Mouse (Mus musculus): ENCODE measurements around the gene Myo16. TPM values are rescaled to one million over a fixed set of nuclear protein-coding genes. Genes with fewer than 3 reads are reported as not detected.

Myo16 gene
- polyA plus RNA-seq, 1 experiment = 0.08 TPM

GRCm38 (mm10) chr8:10439595-10440453 lies 286.1 kb downstream of the Myo16 start:
- TF ChIP-seq CTCF (conservative IDR thresholded peaks at IDR 0.05; ENCODE audit: insufficient read depth, insufficient read length, low read depth, low read length) (no peak; the same call in 1 of the 2 replicates), POLR2A (IDR thresholded peaks at IDR 0.05; ENCODE audit: low read depth, low read length) (no peak)
- Histone ChIP-seq H3K4me3 (ENCODE audit: insufficient read depth, low read depth, low read length) (no peak overlapping the region), H3K27ac (ENCODE audit: insufficient read depth, low read depth, low read length) (no peak overlapping the region), H3K4me1 (ENCODE audit: control insufficient read depth, insufficient read depth, low read length) (no peaks in the 10 kb centered on the region), H3K27me3 (replicated peaks; ENCODE audit: control insufficient read depth, insufficient read depth, low read length) (no peaks in the 10 kb centered on the region), H3K36me3 (ENCODE audit: control insufficient read depth, insufficient read depth, low read length) (no peaks in the 10 kb centered on the region)
- WGBS = 57% methylated on average over 16 of the region's 16 CpGs
- no peak for DNase-seq

GRCm38 (mm10) chr8:10442562-10442961 lies 288.9 kb downstream of the Myo16 start:
- no peak for TF ChIP-seq CTCF (conservative IDR thresholded peaks at IDR 0.05; ENCODE audit: insufficient read depth, insufficient read length, low read depth, low read length)
- no peak for TF ChIP-seq POLR2A (IDR thresholded peaks at IDR 0.05; ENCODE audit: low read depth, low read length)
- Histone ChIP-seq H3K36me3 (ENCODE audit: control insufficient read depth, insufficient read depth, low read length) (no peaks in the 10 kb centered on the region), H3K27ac (ENCODE audit: insufficient read depth, low read depth, low read length) (no peak overlapping the region), H3K27me3 (replicated peaks; ENCODE audit: control insufficient read depth, insufficient read depth, low read length) (no peaks in the 10 kb centered on the region), H3K4me3 (ENCODE audit: insufficient read depth, low read depth, low read length) (no peak overlapping the region), H3K4me1 (ENCODE audit: control insufficient read depth, insufficient read depth, low read length) (no peaks in the 10 kb centered on the region)
- no peak for DNase-seq
- 69% methylated on average over 3 of the region's 3 CpGs for WGBS

- no peaks in the 10 kb centered on the region for H3K27me3 ChIP-seq (replicated peaks; ENCODE audit: control insufficient read depth, insufficient read depth, low read length)
- H3K27ac ChIP-seq (ENCODE audit: insufficient read depth, low read depth, low read length) = no peak overlapping the region
- TF ChIP-seq POLR2A (IDR thresholded peaks at IDR 0.05; ENCODE audit: low read depth, low read length) (no peak), CTCF (conservative IDR thresholded peaks at IDR 0.05; ENCODE audit: insufficient read depth, insufficient read length, low read depth, low read length) (no peak)
- DNase-seq = no peak
- H3K4me3 ChIP-seq (ENCODE audit: insufficient read depth, low read depth, low read length) = no peak overlapping the region
- no peaks in the 10 kb centered on the region for H3K36me3 ChIP-seq (ENCODE audit: control insufficient read depth, insufficient read depth, low read length)
- no peaks in the 10 kb centered on the region for H3K4me1 ChIP-seq (ENCODE audit: control insufficient read depth, insufficient read depth, low read length)
- WGBS = 65% methylated on average over 7 of the region's 7 CpGs
Measured at GRCm38 (mm10) chr8:10445011-10445410, 291.3 kb downstream of the Myo16 start.

DNA sequence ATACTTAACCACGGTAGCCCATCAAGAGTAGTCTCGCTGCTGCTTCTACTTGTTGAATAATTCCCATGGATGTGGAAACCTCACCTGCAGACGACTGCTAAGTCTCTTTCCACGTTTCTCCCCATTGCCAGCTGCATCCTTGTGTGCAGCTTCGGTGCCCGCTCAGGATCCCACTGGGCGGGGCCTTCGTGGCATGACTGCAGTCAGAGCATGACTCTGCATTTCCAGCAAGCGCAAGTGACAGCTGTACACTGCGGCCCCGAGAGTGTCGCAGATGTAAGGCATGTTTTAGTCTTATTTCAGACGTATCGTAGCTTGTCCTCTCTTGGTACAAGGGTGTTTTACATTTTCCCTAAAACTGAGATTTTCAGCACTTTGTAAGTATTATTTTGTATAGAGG lies 294.8 kb downstream of the Myo16 start:
- no peak for DNase-seq
- no peaks in the 10 kb centered on the region for H3K36me3 ChIP-seq (ENCODE audit: control insufficient read depth, insufficient read depth, low read length)
- H3K4me3 ChIP-seq (ENCODE audit: insufficient read depth, low read depth, low read length) = no peak overlapping the region
- no peaks in the 10 kb centered on the region for H3K27me3 ChIP-seq (replicated peaks; ENCODE audit: control insufficient read depth, insufficient read depth, low read length)
- 52% methylated on average over 14 of the region's 14 CpGs for WGBS
- no peaks in the 10 kb centered on the region for H3K4me1 ChIP-seq (ENCODE audit: control insufficient read depth, insufficient read depth, low read length)
- H3K27ac ChIP-seq (ENCODE audit: insufficient read depth, low read depth, low read length) = no peak overlapping the region
- no peak for TF ChIP-seq POLR2A (IDR thresholded peaks at IDR 0.05; ENCODE audit: low read depth, low read length)
- TF ChIP-seq CTCF (conservative IDR thresholded peaks at IDR 0.05; ENCODE audit: insufficient read depth, insufficient read length, low read depth, low read length) = no peak

GRCm38 (mm10) chr8:10453046-10453445 lies 299.3 kb downstream of the Myo16 start:
- Histone ChIP-seq H3K27ac (ENCODE audit: insufficient read depth, low read depth, low read length) (no peak overlapping the region), H3K4me3 (ENCODE audit: insufficient read depth, low read depth, low read length) (no peak overlapping the region), H3K36me3 (ENCODE audit: control insufficient read depth, insufficient read depth, low read length) (no peaks in the 10 kb centered on the region), H3K4me1 (ENCODE audit: control insufficient read depth, insufficient read depth, low read length) (no peaks in the 10 kb centered on the region), H3K27me3 (replicated peaks; ENCODE audit: control insufficient read depth, insufficient read depth, low read length) (no peaks in the 10 kb centered on the region)
- WGBS = 72% methylated on average over 10 of the region's 10 CpGs
- no peak for TF ChIP-seq POLR2A (IDR thresholded peaks at IDR 0.05; ENCODE audit: low read depth, low read length)
- TF ChIP-seq CTCF (conservative IDR thresholded peaks at IDR 0.05; ENCODE audit: insufficient read depth, insufficient read length, low read depth, low read length) = no peak
- DNase-seq = no peak

GRCm38 (mm10) chr8:10458151-10458649 lies 304.5 kb downstream of the Myo16 start:
- no peak overlapping the region for H3K4me3 ChIP-seq (ENCODE audit: insufficient read depth, low read depth, low read length)
- no peaks in the 10 kb centered on the region for H3K27me3 ChIP-seq (replicated peaks; ENCODE audit: control insufficient read depth, insufficient read depth, low read length)
- 53% methylated on average over 9 of the region's 9 CpGs for WGBS
- H3K36me3 ChIP-seq (ENCODE audit: control insufficient read depth, insufficient read depth, low read length) = no peaks in the 10 kb centered on the region
- H3K27ac ChIP-seq (ENCODE audit: insufficient read depth, low read depth, low read length) = no peak overlapping the region
- DNase-seq = no peak
- TF ChIP-seq POLR2A (IDR thresholded peaks at IDR 0.05; ENCODE audit: low read depth, low read length) (no peak), CTCF (conservative IDR thresholded peaks at IDR 0.05; ENCODE audit: insufficient read depth, insufficient read length, low read depth, low read length) (no peak)
- H3K4me1 ChIP-seq (ENCODE audit: control insufficient read depth, insufficient read depth, low read length) = no peaks in the 10 kb centered on the region

DNA sequence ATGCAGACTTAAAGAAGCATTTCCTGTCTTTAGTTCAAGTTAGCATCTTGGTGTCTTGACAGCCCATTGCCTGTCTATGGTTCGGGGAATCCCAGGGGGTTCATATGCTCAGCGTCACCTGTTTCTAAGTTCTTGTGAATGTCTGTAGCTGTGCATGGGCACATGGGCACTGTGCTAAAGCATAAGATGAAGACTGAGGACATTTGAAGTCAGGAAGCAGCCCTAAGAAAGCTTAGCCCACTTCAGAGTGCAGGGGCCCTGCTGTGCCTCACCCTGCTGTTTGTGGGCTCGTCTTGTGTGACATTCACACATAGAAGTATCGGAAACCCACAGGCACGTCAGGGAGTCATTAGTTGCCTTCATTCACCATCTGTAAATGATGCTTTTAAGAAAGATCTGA lies 308.6 kb downstream of the Myo16 start:
- WGBS = 83% methylated on average over 5 of the region's 5 CpGs
- DNase-seq = no peak
- no peak overlapping the region for H3K4me3 ChIP-seq (ENCODE audit: insufficient read depth, low read depth, low read length)

More for the DNA sequence above, 308.6 kb downstream of the Myo16 start:
- Histone ChIP-seq H3K4me1 (ENCODE audit: control insufficient read depth, insufficient read depth, low read length) (no peaks in the 10 kb centered on the region), H3K27me3 (replicated peaks; ENCODE audit: control insufficient read depth, insufficient read depth, low read length) (no peaks in the 10 kb centered on the region), H3K36me3 (ENCODE audit: control insufficient read depth, insufficient read depth, low read length) (no peaks in the 10 kb centered on the region), H3K27ac (ENCODE audit: insufficient read depth, low read depth, low read length) (no peak overlapping the region)
- TF ChIP-seq POLR2A (IDR thresholded peaks at IDR 0.05; ENCODE audit: low read depth, low read length) (no peak), CTCF (conservative IDR thresholded peaks at IDR 0.05; ENCODE audit: insufficient read depth, insufficient read length, low read depth, low read length) (no peak)

Measured in kidney, adult 2 months (tissue).